20 mouse cellular contexts compared by ENCODE assay signal in the genomic region with DNA sequence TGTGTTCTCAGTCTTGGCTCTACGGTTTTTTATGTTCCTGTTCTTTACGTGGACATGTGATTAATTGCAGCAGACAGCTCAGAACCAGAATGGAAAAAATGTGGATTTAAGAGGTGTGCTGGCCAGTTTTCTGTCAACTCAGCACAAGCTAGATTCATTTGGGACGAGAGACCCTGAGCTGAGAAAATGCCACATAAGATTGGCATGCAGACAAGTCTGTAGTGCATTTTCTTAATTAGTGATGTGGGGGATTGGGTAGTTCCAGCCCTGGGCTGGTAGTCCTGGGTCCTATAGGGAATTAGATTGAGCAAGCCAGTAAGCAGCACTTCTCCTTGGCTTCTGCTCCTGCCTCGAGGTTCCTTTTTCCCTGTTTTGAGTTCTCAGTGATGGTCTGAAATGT. TPM values are rescaled to one million over a fixed set of nuclear protein-coding genes. Genes with fewer than 3 reads are reported as not detected.
DNase-seq lines count a peak whose midpoint lies in the region; TF ChIP-seq lines count a peak whose summit lies in the region.
"Had no signal": no experiment of that assay in that cellular context is flagged by ENCODE, and none has a peak within 500 bp of the region (broad histone marks: within the 10 kb centered on the region; RNA-seq: fewer than 3 reads in every experiment).

No protein-coding gene starts in this region.

- H3K4me1 ChIP-seq in embryonic fibroblast, embryonic 13.5 days (ENCODE audit: control insufficient read depth, insufficient read depth, low read length) = peaks cover 19% of the 10 kb centered on the region

- H3K27ac ChIP-seq in embryonic fibroblast, embryonic 13.5 days (ENCODE audit: insufficient read depth, low read length) = peak overlapping the region; percentile 77
- H3K27ac ChIP-seq: forebrain, embryonic 10.5 days; liver, embryonic 14.5 days; macrophage had no signal

- TF ChIP-seq CTCF in embryonic fibroblast, embryonic 13.5 days (IDR thresholded peaks at IDR 0.05; ENCODE audit: borderline replicate concordance, insufficient read depth, low read length) = no peak

- peak; percentile 93 for DNase-seq in heart, adult 11 months
- no peak for DNase-seq in heart, postnatal 14 days
- DNase-seq in 3T3-L1 (ENCODE audit: low read depth, low spot score) = peak; percentile 55
- DNase-seq in NIH3T3 (ENCODE audit: low read depth) = peak; percentile 47
- no peak for DNase-seq in embryo, embryonic 10 days (ENCODE audit: low spot score)
- no peak for DNase-seq in left cerebral cortex, postnatal 10 days (ENCODE audit: extremely low spot score in 1 of 2, low spot score in 2 of 2)
- DNase-seq in thymus, postnatal 25 days = no peak
- DNase-seq: adrenal gland, postnatal 10 days; cerebellum, adult 11-12 months; cerebellum, adult 9-11 months; kidney, adult 18-20 months; kidney, postnatal 4 days; layer of hippocampus, postnatal 36 days; lung, adult 2 months; lung, postnatal 10 days; midbrain, embryonic 14.5 days had no signal

- intact Hi-C loops in heart, postnatal 14 days (cut with DNase I) = no loop called here
- intact Hi-C loops in left cerebral cortex, postnatal 10 days (cut with DNase I) = no loop called here

- no peak for TF ChIP-seq POLR2A in embryonic fibroblast, embryonic 13.5 days (IDR thresholded peaks at IDR 0.05; ENCODE audit: low read depth, low read length)

- H3K4me3 ChIP-seq in embryonic fibroblast, embryonic 13.5 days (ENCODE audit: insufficient read depth, low read length) = no peak overlapping the region
- H3K4me3 ChIP-seq: forebrain, embryonic 10.5 days had no signal

RNA-seq across cellular contexts. Expression of a gene that starts 26.4 kb away (rescaled TPM):
- total RNA-seq in heart, postnatal 14 days (2021) = 1 to 10 TPM; 7.5 TPM
- polyA plus RNA-seq in embryonic fibroblast, embryonic 13.5 days (2011; ENCODE audit: insufficient read length, low read depth, missing spikeins) = 34.0 and 63.0 TPM in 2 replicates
- 10 to 100 TPM; 41.5 to 42.7 TPM for total RNA-seq in left cerebral cortex, postnatal 10 days (2021)

Comparison
In these comparisons a context has a peak if more than half of its experiments do, and no peak if none do; other contexts are left out.
1. DNase-seq: peak in heart, adult 11 months (single experiment), 3T3-L1 (single experiment) and NIH3T3 (single experiment); none in heart, postnatal 14 days (0 of 2), embryo, embryonic 10 days (single experiment), left cerebral cortex, postnatal 10 days (0 of 2) and thymus, postnatal 25 days (single experiment).
2. RNA of a gene that starts 26.4 kb away (total RNA-seq): 41.5 to 42.7 TPM in left cerebral cortex, postnatal 10 days; 7.5 TPM in heart, postnatal 14 days; every median in the first group is over 4 times any median in the second.